Mouse (Mus musculus): ENCODE measurements around the gene Uba7. TPM values are rescaled to one million over a fixed set of nuclear protein-coding genes. Genes with fewer than 3 reads are reported as not detected.

Uba7 gene
- total RNA-seq (2023) = 71.8 and 86.9 TPM in 2 replicates

DNA sequence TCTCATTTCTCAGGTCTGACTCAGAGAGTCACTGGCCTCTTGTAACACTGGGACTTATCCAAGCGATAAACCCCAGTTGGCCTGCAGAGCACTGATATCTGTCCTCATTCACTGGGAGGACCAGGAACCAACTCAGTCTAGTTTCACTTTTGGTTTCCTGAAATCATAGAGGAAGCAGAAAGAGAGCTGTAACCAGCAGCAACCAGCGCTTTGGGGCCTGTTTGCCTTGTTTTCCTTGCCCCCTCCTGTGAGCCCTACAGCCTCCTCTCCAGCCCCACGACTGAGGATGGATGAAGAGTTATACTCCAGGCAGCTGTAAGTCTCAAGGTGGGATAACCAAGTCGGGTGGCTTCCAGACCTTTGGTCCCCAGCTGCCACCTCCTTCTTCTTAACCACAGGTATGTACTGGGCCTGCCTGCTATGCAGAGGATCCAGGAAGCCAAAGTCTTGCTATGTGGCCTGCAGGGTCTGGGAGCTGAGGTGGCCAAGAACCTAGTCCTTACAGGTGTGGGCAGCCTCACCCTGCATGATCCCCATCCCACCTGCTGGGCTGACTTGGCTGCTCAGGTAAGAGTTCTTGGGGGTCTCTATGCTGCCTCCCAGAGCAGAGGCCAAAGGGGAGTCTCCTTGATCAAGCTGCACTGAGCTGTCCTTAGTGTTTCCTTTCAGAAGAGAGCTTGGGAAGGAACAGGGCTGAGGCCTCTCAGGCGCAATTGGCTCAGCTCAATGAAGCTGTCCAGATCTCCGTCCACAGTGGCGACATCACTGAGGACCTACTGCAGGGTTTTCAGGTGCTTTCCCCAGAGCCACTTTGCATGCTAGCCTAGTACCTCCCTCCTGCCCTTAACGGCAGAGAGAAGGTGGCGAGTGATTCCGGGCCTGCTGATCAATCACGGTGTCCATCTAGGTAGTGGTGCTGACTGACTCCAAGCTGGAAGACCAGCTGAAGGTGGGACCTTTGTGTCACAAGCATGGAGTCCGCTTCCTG lies at the start of gene Uba7:
Uba7 (plus strand) TSS at position 107 of the 988 bp plus-strand sequence.

DNA sequence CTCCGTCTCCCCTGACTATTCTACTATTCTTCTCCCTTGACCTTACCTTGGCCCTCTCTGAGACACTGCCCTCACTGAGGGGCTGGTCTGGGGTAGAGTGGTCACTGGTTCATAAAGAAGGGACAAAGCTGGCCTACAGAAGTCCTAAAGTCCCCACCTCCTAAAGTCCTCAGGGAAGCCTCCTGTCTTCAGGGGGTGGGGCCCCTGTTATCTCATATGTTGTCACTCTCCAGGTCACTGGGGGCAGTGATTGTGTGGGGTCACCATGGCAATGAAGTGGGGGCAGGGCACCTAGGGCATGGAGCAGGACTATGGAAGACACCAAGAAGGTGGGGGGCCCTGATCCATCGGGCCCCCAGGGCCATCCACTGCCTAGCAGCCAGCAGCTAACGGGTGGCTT lies 47.1 kb upstream of the Uba7 start, which contains the start of gene Actl11:
Actl11 (plus strand) TSS at position 301 of the 400 bp plus-strand sequence.

DNA sequence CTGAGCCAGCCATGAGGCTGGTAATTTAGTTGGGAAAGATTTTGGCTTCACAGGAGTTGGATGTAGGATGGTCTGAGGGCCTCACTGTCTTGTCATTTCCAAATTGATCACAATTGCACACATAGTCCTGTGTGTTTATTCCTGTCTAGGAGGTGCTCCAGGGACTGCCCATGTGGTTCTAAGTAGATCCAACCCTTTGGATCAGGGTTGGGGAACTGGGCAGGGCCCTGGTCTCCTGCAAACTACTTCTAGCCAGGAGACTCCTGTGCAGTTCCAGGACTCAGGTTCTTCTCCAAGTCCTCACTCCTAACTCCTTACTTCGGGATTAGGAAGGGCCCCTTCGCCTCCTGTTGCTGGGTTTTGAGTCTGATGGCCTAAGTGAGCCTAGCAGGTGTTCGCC lies 39.9 kb upstream of the Uba7 start, which contains the start of gene Camkv:
Camkv (plus strand) TSS at position 301 of the 400 bp plus-strand sequence.

DNA sequence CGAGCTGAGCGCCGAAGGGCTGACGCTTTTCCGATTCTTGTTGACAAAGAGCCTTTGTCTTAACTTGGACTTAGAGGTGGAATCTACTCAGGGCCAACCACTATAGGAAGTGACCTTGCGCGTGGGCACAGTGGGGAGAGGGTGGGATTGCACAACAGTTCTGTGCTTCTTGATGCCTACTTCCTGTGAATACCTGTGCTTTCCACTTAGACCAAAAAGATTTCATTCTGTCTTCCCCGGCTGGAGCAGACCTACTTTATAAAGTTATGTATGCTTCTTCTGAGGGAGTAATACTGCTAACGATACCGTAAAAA lies 25.4 kb upstream of the Uba7 start, which contains the start of gene Traip:
Traip (plus strand) TSS at position 215 of the 314 bp plus-strand sequence.

DNA sequence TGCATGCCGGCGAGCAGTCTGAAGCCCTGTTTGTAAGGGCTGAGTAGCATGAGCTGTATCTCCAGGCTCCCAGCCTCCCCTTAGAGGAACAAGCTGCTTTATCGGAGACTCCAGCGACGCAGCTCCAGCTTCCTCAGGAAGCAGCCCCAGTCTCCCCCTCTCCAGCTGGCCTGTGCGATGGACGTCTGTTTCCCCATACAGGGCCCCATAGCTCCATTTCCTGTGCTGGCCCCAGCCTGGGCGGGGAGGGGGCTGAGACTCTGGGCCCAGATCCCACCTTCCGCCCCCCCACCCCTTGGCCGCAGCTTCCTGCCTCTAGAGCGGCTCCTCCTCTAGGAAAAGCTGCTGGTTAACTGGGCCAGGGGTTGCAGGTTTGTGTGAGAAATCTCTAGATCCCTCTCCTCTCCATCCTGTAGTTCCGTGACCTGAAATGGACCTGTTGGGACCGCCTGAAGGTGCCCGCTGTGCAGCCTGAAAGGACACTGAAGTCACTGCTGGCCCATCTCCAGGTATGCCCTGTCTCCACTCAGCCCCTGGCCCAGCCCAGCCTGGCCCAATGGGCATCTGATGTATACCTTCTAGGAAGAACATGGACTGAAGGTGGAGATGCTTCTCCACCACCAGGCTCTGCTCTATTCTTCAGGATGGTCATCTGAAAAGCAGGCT lies 7.5 kb downstream of the Uba7 start, which contains the start of gene Gm20661:
Gm20661 (plus strand) TSS at position 378 of the 666 bp plus-strand sequence.

DNA sequence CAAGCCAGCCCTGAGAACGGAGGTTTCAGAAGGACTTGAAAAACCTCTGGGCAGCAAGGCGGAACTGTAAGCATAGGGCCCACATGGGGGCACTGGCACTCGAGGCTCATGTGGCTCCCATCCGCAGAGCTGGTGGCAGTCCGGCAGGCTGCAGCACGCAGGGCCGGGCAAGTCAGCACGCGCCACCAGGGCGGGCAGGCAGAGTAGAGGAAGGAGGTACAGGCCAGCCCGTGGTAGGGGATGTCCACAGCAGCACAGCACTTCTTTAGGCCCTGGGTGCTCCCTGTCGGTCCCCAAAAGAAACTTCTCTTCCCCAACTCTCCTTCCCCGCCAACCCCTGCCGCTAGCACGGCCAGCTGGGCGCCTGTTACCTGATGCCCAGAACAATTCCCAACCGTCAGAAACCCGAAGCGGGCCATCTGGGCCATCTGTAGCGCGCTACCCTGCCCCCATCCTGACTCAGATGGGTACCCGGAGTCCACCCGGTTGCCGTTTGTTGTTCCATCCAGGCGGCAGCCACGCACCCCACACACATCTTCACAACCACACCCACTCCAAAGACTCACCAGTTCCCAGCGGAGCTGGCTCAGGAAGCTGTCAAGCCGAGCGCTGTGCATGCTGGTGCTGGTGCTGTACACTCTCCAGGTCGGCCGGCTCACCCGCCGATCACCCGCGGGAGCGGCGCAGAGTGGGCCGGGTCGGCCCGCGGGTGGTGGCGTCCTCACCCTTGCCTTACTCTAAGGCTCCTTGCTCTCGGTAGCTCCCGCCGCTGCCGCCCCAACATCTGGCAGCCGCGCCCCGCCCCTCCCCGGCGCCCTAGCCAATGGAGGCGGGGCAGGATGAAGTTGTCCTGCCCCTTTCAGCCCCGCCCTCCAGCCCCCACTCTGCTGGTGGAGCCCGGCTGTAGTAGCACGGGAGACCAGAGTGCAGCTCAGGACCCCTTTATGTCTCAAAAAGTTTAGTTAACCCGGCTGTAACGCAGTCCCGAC lies 10.1 kb downstream of the Uba7 start, which contains the start of gene Inka1:
Inka1 (minus strand) TSS at position 749 of the 989 bp plus-strand sequence.

DNA sequence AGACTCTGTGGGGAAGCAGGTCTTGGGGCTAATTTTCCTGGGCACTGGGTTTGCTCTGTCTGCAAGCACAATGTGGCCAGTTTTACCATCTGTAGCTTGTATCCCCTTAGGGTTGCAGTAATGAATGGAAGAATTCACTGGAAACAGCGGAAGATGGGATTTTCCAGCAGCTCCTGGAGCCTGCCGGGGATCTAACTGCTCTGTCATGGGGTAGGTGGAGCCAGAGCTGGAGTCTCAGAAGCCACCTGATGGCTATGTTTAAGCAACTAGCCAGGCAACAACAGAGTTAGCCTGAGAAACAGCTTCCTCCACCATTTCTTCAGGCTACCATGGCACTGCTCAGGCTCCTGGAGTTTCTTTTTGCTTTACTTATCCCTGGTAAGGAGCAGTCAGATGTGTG lies 16.9 kb downstream of the Uba7 start, which contains the start of gene Cdhr4:
Cdhr4 (plus strand) TSS at position 301 of the 400 bp plus-strand sequence.

DNA sequence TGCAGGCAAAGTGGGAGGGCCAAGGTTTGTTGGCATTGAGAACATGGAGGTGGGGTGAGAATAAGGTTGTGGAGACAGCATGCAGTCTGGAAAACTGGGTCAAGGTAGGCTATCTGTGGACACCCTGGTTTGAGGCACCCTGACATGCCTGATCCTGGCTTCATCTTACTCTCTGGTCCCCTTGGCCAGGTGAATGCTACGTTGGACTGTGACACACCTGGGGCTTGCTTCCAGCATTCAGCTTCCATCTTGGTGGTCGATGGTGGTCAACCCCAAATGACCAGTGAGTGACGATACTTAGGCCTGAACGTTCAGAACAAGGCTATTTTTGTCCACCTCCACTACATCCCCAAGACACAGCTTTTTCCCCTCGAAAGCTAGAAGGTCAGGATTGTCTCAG lies 20.7 kb downstream of the Uba7 start, which contains the start of gene Gm20662:
Gm20662 (plus strand) TSS at position 301 of the 400 bp plus-strand sequence.

DNA sequence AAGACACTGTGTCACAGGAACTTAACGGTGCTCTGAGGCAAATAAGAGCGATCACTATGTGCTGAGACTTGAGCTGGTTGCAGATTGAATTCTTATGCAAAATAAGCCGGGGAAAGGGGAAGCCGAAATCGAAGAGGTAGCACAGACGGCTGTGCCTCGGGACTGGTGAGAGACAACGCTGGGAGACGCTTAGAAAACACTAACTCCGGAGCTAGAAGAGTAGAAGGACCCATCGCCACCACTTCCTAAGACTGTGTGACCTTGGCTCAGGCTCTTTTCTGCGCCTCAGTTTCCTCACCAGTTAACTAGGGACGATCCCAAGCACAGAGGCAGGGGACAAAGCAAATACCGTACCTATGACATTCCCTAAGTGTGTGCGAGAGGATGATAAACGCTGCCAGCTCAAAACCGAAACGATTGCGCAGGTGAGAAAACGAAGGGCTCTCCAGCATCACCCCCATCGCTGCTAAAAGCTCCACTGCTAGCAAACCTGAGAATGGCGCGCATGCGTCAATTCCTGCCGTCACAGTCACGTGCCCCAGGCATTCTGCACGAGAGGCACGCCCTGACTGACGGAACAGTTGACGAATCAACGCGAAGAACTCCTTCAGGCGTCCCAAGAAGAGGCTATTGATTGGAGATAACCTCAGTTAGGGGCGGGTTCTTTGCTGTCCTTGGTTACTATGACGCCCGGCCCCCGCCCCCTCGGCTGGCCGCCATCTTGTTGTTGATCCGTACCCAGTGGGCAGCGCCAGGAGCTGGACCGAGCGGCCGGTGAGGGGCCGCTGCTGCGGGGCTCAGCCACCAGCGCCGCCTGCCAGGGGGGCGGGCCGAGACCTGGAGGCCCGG lies 26.8 kb downstream of the Uba7 start, which contains the start of gene Ip6k1:
Ip6k1 (plus strand) TSS at position 580 of the 849 bp plus-strand sequence.

Other genes starting within 250 kb of the Uba7 start
- 205 and 225 TPM in 2 replicates for gene Rbm5, start 204.5 kb upstream of the Uba7 start, total RNA-seq (2023)
- gene Rbm6, start 102.3 kb upstream of the Uba7 start, total RNA-seq (2023) = 49.9 and 76.4 TPM in 2 replicates
- gene Mon1a, start 87.4 kb upstream of the Uba7 start, total RNA-seq (2023) = 9.3 and 9.5 TPM in 2 replicates
- 0.29 and 0.69 TPM in 2 replicates for gene Mst1r, start 68.6 kb upstream of the Uba7 start, total RNA-seq (2023)
- gene Actl11, start 47.0 kb upstream of the Uba7 start, total RNA-seq (2023) = not detected in 2 replicates
- not detected in 2 replicates for gene Camkv, start 39.8 kb upstream of the Uba7 start, total RNA-seq (2023)
- gene Traip, start 25.4 kb upstream of the Uba7 start, total RNA-seq (2023) = 19.4 and 24.4 TPM in 2 replicates
- 0.41 TPM in 1 of 2 replicates, not detected in the other for gene Gm20661, start 7.6 kb downstream of the Uba7 start, total RNA-seq (2023)
- gene Inka1, start 10.4 kb downstream of the Uba7 start, total RNA-seq (2023) = 1.6 and 1.9 TPM in 2 replicates
- gene Cdhr4, start 17.0 kb downstream of the Uba7 start, total RNA-seq (2023) = not detected in 2 replicates
- not detected in 2 replicates for gene Gm20662, start 20.8 kb downstream of the Uba7 start, total RNA-seq (2023)
- 111 and 125 TPM in 2 replicates for gene Ip6k1, start 27.0 kb downstream of the Uba7 start, total RNA-seq (2023)
- 22.0 and 22.4 TPM in 2 replicates for gene Gmppb, start 73.7 kb downstream of the Uba7 start, total RNA-seq (2023)
- 4.5 and 5.6 TPM in 2 replicates for gene Amigo3, start 77.7 kb downstream of the Uba7 start, total RNA-seq (2023)
- gene Mst1, start 104.9 kb downstream of the Uba7 start, total RNA-seq (2023) = not detected in 2 replicates
- gene Rnf123, start 107.8 kb downstream of the Uba7 start, total RNA-seq (2023) = 40.6 and 40.9 TPM in 2 replicates
- gene Apeh, start 119.1 kb downstream of the Uba7 start, total RNA-seq (2023) = 42.5 and 52.9 TPM in 2 replicates
- 0.27 and 0.51 TPM in 2 replicates for gene Bsn, start 214.9 kb downstream of the Uba7 start, total RNA-seq (2023)